Mouse (Mus musculus): ENCODE results near the gene Olfr90.
"Not testable (repeated sequence)": the region's sequence is repeated elsewhere in the genome, so short reads cannot be mapped to it uniquely, and the experiment has no call there.

The Olfr90 gene

DNA sequence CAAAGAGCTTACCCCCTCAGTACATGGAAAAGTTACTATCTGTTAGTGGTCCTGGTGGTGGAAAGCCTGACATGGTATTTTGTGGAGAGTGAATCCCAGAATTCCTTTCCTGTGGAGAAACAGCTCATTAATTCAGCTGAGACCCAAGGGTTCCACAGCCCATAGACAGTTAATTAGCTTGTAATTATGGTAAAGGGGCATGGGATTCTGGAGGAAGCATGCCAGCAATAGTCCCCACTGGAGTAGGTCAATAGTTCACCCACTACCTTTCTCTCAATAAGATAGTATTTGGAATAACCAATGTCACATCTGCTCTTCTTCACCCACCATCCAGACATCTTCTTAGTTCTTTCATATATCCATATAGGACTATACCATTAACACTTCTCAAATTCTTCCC is at the start of gene Olfr90:
TSS of gene Olfr90 (minus strand) at position 101 of the 400 bp plus-strand sequence.
- no peak for DNase-seq

DNA sequence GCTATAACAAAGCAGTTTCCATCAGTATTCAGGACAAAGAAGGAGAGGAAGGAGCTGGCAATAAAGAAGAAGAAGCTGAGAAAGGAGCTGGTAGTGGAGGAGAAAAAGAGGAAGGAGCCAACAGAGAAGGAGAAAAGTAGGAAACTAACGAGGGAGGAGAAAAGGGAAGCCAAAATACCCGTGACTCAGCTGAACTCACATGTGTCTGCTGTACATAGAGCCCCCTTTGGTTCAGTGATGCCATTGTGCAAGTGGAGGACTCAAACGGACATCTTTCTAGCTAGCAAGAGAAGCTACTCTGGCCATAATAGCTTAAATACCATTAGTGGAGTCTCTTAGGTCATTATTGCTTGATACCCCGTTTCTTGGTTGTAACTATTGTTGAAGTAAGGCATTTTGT is 43.1 kb upstream of the Olfr90 start:
- not testable (repeated sequence) for DNase-seq

DNA sequence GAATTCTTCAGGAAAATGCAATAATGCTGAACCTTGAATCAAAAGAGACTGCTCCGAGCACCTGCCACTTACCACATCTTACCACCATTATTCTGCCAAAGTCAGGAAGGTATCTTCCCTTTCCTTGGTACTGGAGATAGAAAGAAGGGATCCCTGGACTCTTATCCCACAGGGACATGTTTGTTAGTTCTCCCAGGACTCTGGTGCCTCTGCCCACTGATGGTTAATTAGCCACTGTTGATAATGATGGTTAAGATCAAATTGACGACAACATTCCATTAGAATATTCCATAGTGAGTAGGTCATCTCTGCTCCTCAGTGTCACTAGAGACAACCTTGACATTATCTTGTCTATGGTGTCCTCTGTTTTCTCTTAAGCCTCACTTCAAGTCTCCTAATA is 31.7 kb upstream of the Olfr90 start, which contains the start of gene Olfr92:
TSS of gene Olfr92 (minus strand) at position 101 of the 400 bp plus-strand sequence.
- no peak for DNase-seq

DNA sequence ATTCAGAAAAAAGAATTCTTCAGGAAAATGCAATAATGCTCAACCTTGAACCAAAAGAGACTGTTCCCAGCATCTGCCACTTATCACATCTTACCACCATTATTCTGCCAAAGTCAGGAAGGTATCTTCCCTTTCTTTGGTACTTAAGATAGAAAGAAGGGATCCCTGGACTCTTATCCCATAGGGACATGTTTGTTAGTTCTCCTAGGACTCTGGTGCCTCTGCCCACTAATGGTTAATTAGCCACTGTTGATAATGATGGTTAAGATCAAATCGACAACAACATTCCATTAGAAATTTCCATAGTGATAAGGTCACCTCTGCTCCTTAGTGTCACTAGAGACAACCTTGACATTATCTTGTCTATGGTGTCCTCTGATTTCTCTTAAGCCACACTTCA is 9.9 kb upstream of the Olfr90 start, which contains the start of gene Olfr91:
TSS of gene Olfr91 (minus strand) at position 101 of the 400 bp plus-strand sequence.
- DNase-seq: no peak

DNA sequence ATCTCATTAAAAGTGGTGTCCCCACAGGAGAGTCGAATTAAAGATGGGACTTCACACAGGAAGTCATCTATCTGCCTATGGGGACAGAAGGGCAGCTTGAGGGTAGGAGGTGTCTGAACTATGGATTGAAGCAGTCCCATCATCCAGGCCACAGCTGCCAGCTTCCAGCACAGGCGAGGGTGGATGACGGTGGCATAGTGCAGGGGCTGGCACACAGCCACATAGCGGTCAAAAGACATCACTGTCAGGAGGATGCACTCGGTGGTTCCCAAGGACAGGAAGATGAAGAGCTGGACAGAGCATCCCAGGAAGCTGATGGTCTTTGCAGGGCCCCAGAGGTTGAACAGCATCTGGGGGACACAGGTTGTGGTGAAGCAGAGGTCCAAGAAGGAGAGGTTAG is 5.0 kb upstream of the Olfr90 start:
- no peak for DNase-seq

DNA sequence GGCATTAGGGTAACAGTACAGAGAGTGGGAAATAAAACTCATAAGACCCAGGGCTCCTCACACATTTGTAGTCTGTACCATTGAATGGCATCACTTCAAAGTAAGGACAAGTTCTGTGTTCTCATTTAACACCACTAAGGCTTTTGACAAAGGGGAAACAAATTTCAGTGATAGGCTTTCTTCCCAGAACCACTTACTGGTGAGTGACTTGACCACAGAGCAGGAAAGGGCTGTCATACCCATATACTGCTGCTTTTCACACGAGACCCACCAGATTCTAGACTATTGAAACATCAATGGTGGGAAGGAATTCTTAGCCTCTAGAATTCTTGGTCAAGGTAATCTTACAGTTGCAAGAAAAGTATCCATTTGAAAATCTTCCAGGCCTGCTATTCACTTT is 3.9 kb upstream of the Olfr90 start:
- DNase-seq: no peak

DNA sequence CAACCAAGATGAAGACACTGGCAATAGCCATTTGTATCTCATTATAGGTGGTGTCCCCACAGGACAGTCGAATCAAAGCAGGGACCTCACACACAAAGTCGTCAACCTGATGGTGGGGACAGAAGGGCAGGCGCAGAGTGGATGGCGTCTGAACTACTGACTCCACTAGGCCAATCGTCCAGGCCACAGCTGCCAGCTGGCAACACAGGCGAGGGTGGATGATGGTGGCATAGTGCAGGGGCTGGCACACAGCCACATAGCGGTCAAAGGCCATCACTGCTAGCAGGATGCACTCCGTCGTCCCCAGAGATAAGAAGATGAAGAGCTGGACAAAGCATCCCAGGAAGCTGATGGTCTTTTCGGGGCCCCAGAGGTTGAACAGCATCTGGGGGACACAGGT is 2.8 kb downstream of the Olfr90 start:
- no peak for DNase-seq

DNA sequence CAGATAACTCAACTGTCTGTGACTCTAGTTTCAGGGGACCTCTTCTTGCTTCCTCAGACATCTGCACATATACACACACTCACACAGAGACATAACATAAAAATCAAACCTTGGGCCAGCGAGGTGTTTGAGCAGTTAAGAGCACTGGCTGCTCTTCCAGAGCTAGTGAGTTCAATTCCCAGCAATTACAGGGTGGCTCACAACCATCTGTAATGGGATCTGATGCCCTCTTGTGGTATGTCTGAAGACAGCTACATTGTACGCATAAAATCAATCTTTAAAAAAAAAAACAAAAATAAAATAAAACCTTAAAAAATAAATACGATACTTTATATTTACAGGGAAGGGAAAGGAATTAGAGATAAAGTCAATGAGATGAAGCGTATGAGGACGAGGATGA is 3.7 kb downstream of the Olfr90 start:
- DNase-seq: no peak

DNA sequence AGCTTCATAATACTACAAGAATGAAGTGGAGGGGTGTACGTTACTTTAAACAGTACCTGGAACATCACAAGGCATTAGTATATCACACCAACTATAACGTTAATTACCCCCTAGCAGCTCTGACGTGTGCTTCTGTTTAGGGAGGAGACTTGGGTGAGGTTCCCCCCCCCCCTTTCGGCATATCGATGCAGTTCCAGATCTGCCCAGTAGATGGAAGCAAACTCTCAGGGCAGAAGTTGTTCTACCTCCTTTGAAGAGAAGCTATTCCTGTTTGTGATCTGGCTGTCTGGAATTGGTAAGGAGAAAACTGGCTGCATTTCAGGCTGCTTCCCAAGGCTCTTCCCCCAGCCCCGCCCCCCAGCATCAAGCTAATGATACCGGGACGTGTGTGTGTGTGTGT is 5.0 kb downstream of the Olfr90 start:
- no peak for DNase-seq

DNA sequence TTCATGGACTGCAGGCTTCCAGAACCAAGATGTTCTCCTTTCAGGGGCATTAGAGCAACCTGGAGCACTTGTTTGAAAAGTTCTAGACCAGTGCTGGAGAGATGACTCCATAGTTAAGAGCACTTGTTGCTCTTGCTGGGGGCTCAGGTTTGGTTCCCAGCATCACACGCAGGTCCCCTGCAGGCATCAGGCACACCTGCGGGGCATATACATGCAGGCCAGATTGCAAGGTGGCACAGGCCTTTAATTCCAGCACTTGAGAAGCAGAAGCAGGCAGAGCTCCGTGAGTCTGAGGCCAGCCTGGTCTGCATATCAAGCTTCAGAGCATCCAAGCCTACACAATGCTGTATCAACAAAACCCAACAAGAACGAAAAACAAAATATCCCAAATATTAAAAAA is 6.6 kb downstream of the Olfr90 start:
- no peak for DNase-seq

DNA sequence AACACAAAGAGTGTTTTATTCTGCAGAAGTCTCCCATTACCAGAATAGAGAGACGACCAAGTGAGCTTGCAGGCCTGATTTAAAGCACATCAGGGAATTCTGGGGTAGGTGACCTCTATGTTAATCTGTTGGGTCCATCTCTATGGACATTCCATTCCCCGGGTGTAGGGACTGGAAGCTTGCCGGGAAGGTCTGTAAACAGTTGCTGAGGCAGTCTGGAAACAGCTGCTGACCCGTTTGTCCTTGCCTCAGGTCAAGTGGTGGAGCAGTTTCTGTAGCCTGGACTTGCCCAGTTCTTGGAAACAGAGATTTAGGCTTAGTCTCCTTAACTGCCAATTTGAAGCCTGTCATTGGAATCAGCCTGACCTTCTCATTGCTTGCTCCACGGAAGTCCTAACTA is 8.2 kb downstream of the Olfr90 start:
- no peak for DNase-seq

DNA sequence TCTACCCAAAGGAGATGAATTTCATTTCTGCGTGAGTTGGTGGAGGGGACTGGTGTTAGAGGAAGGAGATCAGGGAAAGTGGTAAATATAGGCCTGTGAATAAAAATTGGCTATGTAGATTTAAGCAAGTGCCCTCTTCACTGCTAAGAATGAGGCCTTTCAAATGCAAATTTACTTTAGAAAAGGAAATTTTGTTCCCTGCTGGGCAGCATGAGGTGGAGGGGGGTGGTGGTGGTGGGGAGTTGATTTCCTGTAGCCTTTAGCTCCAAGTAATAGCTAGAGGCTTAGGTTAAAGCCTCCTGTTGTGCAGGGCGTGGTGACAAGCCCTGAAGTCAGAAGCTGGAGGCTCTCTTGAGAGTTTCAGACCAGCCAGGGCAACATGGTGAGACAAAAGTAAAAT is 9.3 kb downstream of the Olfr90 start:
- no peak for DNase-seq

DNA sequence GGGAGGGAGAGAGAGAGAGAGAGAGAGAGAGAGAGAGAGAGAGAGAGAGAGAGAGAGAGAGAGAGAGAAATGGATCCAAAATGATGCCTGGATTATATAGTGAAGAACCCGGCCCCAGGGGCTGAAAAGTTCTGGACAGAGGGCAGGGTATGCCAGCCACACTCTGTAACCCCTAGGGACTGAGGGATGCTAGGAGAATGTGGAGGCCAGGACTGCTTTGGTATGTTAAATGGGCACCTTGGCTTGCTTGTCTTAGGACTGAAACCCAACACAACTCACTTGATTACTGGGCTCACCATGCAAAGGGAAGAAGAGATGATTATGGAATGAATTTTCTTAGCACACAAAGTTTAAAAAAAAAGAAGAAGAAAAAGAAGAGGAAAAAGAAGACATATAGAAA is 10.1 kb downstream of the Olfr90 start:
- no peak for DNase-seq

DNA sequence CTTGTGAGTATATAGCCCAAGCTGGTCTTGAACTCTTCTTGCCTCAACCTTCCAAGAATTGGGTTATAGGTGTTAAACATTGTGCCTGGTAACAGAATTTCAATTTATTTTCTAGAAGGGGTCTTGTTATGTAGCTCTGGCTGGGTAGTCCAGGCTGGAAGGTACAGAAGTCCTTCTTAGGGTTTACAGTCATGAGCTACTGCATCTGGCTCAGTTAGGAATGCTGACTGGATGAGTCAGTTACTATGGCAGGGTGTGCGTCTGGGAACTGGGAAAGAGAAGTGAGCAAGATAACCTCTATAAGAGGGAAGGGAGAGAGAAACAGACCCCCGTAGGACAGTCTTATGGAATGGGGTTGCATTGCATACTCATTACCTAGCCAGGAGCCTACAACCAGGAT is 12.5 kb downstream of the Olfr90 start:
- DNase-seq: no peak

DNA sequence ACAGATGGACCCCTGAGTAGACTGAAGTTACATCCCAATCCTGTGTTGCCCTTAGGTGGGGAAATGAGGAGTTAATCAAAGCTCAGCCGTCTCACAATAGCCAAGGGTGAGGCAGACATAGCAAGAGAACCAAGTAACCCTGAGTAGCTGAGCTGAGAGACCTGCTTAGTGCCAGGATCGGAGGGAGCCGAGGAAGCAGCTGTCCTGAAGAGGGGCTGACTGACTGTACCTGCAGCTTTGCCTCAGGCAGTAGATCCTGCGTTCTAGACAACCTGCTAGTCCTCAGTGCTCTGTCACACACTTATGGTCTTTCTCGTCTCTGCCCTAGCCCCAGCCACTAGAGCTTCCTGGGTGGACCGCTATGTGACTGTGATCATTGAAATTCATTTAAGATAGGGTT is 13.1 kb downstream of the Olfr90 start:
- no peak for DNase-seq

DNA sequence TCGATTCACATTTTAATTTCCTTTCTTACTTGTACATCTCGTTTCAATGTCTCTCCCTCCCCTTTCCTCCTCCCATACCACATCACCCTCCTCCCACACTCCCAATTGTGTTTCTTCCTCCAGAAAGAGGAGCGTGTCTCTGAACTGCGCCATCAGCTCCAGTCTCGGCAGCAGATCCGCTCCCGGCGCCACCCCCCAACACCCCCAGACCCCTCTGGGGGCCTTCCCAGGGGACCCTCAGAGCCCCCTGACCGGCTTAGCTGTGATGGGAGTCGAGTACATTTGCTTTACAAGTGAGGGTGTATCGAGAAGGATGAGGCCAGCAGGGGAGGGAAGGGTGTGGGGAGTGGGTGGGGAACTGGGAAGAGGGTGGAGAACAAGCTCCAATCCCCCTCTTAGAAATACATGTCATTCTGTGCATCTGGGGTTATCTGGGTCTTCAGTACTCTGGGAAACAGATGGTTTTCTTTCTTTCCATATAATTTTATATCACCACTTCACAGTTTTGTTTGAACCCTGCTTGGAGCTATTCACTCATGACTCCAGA is 15.5 kb downstream of the Olfr90 start:
- no peak for DNase-seq

DNA sequence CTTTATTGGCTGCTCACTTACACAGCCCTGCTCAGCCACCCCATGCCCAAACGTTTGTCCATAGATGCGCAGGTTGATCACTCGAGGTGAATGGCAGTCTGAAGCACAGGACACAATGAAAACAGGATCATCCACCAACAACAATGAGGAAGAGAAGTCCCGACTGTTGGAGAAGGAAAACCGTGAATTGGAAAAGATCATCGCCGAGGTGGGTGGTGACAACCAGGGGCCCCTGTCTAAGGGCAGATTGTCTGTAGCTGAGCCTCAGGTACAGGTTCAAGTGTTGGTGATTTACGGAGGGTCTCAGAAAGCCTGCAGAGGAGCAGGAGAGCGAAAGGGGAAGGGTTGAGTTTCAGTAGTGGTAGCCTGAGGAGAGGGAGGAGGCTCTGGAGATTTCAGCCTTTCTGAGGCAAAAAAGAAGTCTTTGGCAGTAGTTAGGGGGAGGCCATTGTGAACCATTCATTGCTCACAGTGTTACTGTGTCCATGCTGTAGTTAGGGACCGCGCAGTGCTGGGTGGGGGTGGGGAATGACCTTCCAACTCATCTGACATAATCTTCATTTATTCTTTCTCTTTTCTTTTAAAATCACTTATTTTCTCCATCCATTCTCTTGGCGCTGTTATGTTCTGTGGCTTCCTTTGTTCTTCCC is 16.1 kb downstream of the Olfr90 start:
- DNase-seq: no peak

DNA sequence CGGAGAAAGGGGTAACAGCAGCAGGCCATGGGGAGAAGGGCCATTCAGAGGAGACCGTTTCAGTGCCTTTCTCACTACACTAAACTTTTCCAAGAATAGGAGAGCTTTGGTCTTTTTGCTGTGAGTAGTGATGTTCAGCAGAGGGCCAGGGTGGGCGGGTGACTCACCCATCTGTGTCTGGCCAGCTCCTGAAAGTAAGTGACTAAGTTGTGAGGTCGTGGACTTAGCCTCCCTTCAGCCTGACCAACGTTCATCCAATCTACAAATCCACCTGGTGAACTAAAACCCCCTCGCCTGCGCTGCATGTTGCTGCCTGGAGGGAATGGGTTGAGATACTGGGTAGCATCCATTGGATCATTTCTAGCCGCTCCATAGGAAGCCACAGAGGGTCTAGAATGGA is 18.2 kb downstream of the Olfr90 start:
- DNase-seq: no peak

DNA sequence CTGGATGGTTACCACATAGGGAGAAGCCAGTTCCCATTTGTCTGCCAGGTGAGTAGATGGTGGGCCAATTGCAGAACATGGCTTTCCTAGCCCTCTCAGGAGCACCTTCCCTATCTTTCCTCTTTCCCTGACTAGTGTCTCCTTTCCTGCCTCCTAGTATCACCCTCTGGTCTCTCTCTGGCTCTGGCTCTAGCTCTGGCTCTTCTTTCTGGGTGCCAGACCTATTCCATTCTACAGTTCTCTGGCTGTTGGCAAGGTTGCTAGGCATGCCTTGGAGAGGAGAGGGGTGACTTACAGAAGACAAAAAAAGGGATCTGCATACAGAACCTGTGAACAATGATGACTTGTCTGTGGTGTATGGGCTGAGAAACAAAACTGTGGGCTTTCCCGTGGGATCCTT is 20.4 kb downstream of the Olfr90 start:
- no peak for DNase-seq

DNA sequence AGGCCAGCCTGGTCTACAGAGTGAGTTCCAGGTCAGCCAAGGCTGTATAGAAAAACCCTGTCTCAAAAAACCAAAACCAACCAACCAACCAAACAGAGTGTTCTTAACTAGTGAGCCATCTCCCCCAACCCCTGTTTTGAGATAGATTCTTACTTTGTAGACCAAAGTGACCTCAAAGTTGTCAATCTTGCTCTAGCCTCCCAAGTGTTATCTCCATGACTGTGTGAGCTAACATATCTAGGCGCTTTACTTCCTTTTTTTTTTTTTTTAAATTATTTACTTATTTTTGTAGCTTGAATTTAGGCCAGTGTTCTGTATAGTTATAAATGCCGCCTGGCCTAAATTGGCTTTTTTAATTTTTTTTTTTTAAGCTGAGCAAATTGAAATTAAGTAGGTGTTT is 22.3 kb downstream of the Olfr90 start:
- no peak for DNase-seq

DNA sequence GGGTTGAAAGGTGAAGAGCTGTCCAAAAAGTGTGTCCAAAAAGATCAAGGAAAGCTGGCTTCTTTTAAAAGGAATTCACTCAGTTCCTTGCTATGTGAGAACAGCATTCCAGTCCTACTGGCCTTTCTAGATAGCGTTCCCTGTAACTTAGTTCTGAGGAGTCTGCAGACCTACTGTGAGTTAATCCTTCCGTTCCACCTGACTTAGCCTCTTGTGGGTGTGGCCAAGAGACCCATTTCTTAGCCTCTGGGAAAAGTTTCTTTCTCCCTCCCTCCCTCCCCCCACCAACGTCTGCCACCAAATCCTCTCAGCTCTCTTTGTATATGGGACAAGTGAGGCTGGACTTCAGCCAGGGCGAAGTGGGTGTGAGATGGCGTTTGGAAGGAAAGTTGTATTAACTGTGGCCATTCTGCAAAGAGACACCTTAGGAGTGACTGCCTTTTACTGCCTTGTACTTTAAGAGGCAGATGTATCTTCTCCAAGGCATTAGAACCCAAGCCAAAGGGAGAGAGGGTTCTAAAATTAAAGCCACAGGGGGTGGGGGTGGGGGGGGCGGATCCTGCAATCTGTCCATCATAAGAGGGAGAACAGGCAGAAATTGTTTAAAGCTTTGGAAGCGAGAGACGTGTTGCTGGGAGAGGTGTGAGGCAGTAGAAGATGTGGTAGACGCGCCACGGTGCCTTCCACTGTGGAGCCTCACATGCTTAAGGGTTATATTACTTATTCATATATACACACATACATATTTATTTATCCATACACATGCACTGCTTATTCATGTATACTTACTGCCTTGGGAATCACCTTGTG is 24.4 kb downstream of the Olfr90 start:
- no peak for DNase-seq

DNA sequence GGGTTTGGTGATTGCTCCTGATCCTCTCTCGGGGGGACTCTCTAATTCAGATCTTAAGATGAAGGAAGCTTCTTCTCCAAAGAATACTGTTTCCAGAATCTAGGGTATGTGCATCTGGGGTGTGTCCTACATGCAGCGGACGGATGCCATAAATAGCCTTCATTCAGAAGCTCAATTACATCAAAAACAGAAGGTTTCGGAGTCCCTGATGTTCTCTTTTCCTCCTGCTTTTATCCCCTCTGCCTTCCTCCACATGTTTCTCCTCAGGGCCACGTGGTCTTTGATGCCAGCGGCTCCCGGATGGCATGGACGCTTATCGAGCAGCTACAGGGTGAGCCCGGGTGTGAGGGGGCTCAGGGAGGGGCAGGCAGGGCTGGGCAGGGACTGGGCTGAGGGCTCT is 25.2 kb downstream of the Olfr90 start:
- no peak for DNase-seq

DNA sequence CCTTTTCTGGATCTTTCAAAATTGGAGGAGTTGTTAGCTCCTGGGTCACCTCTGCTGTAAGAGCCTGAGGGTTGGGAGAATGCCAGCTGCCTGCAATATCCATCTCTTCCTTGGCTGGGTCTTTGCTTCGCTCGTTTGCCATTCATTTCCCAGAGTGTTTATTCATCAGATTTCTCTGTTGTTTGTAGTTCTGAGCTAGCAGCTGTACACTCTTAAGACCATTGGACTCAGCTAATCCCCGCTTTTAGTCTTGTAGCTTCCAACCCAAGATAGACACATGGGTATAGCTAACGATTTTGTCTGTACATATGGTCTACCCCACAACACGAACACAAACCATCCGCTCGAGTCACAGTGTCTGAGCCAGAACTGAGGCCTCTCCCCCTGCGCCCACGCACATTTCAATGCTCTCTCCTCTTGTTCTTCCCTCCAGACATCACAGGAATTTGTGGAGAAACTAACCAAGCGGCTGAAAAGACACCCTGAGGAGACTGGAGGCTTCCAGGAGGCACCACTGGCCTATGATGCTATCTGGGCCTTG is 26.1 kb downstream of the Olfr90 start:
- peak; percentile 78 for DNase-seq

DNA sequence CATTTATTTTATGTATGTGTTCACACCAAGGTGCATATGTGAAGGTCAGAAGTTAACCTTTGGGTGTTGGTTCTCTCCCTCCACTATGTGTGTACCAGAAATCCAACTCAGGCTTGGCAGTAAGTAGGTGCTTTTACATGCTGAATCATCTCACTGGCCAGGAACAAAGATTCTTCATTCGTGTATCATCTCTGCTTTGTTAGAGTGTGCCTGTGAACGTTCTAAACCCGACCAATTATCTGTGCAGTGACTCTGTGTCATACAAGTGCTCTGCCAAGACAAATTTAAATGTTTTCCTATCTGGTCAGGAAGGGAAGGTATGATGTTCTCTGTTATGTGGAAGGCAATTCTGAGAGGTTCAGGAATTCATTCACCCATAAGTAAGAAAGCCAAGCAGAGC is 26.9 kb downstream of the Olfr90 start:
- DNase-seq: no peak
